Mouse (Mus musculus) urinary bladder, postnatal 4 days (tissue): ENCODE data around the gene Tmem28.

Source experiments
- DNase-seq, 2 experiments: peaks; one replicate each; pipeline ENCODE4 v3.0.0; 2021 to 2022; ENCODE audit warnings: low spot score in 2 of 2

Gene Tmem28

DNA sequence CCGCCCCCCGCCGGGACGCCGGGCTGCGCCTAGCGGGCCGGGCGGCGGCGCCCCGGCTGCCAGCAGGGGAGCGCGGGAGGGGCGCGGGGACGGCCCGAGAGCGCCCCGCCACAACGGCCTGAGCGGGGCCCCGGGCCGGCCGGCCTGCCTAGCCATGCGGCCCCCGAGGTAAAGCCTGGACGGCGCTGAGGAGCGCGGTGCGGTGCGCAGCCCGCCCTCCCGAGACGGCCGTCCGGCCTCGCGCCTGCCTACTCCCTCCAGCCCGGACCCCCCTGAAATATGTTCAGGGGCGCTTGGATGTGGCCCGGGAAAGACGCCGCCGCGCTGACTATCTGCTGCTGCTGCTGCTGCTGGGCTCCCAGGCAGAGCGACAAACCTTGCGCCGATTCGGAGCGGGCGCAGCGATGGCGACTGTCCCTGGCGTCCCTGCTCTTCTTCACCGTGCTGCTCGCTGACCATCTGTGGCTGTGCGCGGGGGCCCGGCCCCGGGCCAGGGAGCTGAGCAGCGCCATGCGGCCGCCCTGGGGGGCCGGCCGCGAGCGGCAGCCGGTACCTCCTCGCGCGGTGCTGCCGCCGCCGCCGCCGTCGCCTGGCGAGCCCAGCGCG lies at the start of gene Tmem28:
TSS of gene Tmem28 (plus strand) at position 232 of the 606 bp plus-strand sequence.
- no peak for DNase-seq

GRCm38 (mm10) chrX:99780308-99780707 lies 40.5 kb upstream of the Tmem28 start:
- no peak for DNase-seq

- no peak for DNase-seq
Observed at GRCm38 (mm10) chrX:99808375-99808774, 12.4 kb upstream of the Tmem28 start.

DNA sequence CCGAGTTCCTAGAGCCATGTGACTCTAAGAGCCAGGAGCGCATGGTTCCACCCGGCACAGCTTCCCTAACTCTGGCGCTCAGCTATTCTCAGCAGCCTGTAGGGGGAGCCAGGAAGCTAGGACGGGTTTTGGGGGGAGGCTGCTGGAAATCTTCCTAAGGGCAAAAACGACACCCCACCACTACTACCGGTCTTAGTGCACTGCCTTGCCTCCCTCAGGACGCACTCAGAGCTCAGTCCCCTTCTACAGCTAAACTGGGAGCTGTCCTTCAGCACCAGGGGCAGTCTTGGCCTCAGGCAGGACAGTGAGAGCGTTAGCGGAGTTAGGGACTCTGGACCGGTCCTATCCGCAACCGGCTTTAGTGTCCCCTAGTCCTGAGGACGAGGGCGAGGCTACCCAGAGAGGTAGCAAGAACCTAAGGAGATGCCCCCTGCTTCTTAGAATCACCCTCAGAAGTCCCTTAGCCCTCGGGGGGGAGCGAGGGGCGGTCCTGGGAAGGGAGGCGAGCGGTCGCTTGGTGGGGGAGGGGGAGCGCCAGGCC lies 1.4 kb upstream of the Tmem28 start:
- peak; percentile 19 to 67 for DNase-seq

GRCm38 (mm10) chrX:99819936-99820789 lies 658 bp upstream of the Tmem28 start:
- no peak for DNase-seq

- no peak for DNase-seq
Observed at GRCm38 (mm10) chrX:99842090-99842489, 21.3 kb downstream of the Tmem28 start.

DNA sequence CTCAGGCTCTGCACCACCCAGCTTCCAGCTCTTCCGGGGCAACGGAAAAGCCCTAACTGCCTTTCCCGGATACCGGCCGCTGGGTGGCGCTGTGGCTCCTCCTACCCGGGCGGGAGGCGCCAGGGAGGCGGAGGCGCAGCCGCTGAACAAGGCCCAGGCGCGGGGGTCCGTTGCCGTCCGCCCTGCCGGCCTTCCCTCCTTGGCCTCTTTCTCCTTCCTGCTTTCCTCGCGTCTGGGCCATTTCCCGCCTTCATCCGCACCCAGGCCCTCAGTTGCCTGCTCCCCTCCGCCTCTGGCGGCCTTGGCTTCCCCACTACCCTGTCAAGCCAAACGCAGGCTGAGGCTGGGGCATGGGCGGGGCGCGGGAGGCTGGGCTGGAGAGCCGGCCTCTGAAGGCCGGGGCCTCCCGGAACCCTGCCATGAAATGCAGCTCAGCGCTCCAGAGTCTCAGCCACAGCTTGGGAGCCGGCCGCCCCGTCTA lies 32.5 kb downstream of the Tmem28 start:
- peak; percentile 65 to 83 for DNase-seq

DNA sequence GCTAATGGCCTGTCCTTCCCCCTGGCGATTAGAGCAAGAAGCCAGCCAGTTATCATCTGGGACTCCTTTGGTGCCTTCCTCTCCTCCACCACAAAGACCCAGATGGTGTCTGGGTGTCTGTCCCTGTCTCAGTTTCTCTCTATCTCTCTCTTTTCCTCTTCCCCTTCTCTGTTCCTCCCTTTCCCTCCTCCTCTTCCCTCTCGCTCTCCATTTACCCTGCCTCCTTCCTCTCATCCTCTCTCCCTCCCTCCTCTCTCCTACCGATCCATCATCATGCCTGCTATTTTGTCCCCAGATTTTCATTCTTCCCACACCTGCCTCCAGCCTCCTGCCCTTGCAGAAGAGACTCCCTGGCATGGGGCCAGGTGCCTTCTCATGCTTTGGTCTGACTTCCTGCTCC lies 33.0 kb downstream of the Tmem28 start:
- no peak for DNase-seq

DNA sequence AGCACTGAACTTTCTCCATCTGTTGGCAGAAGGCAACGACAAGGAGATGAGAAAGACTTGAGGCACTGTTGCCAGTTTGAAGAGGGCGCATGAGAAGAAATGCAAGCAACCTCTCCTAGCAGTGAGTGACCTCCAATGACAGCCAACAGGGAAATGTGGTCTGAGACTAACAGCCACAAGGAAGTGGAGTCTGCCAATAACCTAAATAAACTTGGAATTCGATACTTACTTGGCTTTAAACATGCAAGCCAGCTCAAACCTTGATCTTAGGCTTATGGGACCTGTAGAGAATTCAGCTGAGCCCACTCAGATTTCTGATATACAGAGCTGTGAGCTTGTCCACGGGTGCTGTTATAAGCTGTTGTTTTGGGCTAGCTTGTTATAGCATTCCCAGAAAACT lies 51.4 kb downstream of the Tmem28 start:
- no peak for DNase-seq

- no peak for DNase-seq
Observed at GRCm38 (mm10) chrX:99872632-99873201, 51.9 kb downstream of the Tmem28 start.

DNA sequence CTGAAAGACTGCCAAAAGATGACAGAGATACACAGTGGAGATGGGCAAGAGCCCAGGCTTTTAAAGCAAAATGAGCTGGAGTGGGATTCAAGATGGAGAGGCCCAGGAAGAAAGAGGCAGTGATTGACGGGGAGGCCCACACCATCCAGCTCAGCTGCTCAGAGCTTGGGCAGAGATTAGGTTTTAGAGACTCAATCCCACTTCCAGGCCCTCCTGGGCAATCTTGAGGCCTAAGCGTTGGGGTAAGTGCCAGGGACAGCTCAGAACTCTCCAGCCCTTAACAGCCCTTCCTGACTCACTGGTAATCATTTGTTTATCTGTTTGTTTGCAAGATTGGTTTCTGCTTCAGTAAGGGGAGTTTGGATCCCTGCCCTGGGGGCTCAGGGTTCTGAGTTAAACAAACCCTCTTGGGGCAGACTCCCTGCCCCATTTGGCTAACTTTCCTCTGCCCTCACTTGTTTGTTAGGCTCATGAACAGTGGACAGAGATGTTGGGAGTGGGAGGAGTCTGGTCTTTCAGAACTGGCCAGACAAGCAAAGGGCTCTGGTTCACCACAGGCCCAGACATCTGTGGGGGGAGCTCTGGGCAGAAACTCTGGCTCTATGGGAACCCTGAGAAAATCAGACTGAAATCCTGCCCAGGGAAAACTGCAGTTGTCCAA lies 52.6 kb downstream of the Tmem28 start:
- no peak for DNase-seq

- no peak for DNase-seq
Observed at GRCm38 (mm10) chrX:99873920-99874296, 53.1 kb downstream of the Tmem28 start.

DNA sequence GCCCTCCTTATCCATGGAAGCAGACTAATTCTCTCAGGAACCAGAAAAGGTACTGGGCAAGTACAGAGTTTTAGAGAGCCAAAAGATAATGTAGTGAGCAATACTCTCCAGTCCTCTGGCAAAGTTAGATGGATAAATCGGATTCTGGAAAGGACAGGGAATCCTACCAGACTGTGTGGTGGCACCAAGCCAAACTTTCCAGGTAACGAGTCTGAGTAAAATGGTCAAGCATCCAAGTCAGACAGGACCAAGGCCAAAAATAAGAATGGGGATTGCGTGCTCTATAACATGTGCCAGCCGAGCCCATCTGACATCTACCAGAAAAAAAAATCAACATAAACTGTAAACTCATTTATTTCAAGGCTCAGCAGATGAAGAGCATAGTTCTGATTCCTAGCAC lies 56.0 kb downstream of the Tmem28 start:
- DNase-seq: no peak

- no peak for DNase-seq
Observed at GRCm38 (mm10) chrX:99883396-99883795, 62.6 kb downstream of the Tmem28 start.
